Mouse (Mus musculus) hindbrain, postnatal 0 days (tissue): ENCODE measurements at regions not wholly inside any gene's neighbourhood (a gene's known extent, or its start where the extent isn't known, plus 50 kb on each side); places are given as distances from the start of the nearest gene placed in this dataset.

Source experiments
- ATAC-seq: fragments of 200-750 bp; cut with Nextera tagmentation; 2 replicates; pipeline ENCODE4 v1.8.0; 2017; ENCODE audit warnings: mild to moderate bottlenecking, moderate TSS enrichment, moderate library complexity
- DNase-seq: peaks from one replicate; pipeline ENCODE4 v3.0.0-alpha.2; 2015; ENCODE audit warnings: low spot score
- H3K27ac ChIP-seq: fragments of 300-500 bp; sonication (generic); 2 replicates; pipeline ENCODE4 v1.5.1; 2014; ENCODE audit warnings: mild to moderate bottlenecking
- H3K27me3 ChIP-seq: fragments of 300-500 bp; sonication (generic); 2 replicates; pipeline ENCODE4 v1.6.1; 2014; ENCODE audit warnings: low read length, mixed read lengths; ENCODE audit not compliant: insufficient read depth
- H3K36me3 ChIP-seq: fragments of 300-500 bp; sonication (generic); 2 replicates; pipeline ENCODE4 v1.6.1; 2014; ENCODE audit warnings: low read length, mixed read lengths; ENCODE audit not compliant: insufficient read depth
- H3K4me1 ChIP-seq: fragments of 300-500 bp; sonication (generic); 2 replicates; pipeline ENCODE4 v1.6.1; 2014; ENCODE audit warnings: antibody characterized with exemption, low read length, mixed read lengths; ENCODE audit not compliant: insufficient read depth
- H3K4me2 ChIP-seq: fragments of 300-500 bp; sonication (generic); 2 replicates; pipeline ENCODE4 v1.6.1; 2014; ENCODE audit warnings: low read depth, mild to moderate bottlenecking, low read length, moderate library complexity, mixed read lengths
- H3K4me3 ChIP-seq: fragments of 300-500 bp; sonication (generic); 2 replicates; pipeline ENCODE4 v1.5.1; 2014; ENCODE audit warnings: low read length
- H3K9ac ChIP-seq: fragments of 300-500 bp; sonication (generic); replicated peaks from 2 replicates; pipeline ENCODE4 v1.6.1; 2014; ENCODE audit warnings: mild to moderate bottlenecking, low read length, moderate library complexity, mixed read lengths
- H3K9me3 ChIP-seq: fragments of 300-500 bp; sonication (generic); 2 replicates; pipeline ENCODE4 v1.6.1; 2016; ENCODE audit warnings: low read length, mixed read lengths
- CTCF ChIP-seq: IDR thresholded peaks from 2 replicates; pipeline ENCODE4 v1.5.1; 2016; ENCODE audit warnings: antibody characterized with exemption, control low read depth, low read depth
- WGBS: fragments of 180-500 bp; shearing (Covaris S2); extraction: QIAGEN DNeasy Blood & Tissue Kit; methylation state at CpG from one replicate; pipeline ENCODE4 v1.1.7; 2014; 5-methylcytosine and 5-hydroxymethylcytosine counted together

GRCm38 (mm10) chr6:111954401-111954800 is 319.2 kb upstream of the Lmcd1 start:
- Histone ChIP-seq H3K4me2 (no peak overlapping the region), H3K9ac (no peak overlapping the region), H3K27me3 (no peaks in the 10 kb centered on the region), H3K4me1 (no peaks in the 10 kb centered on the region), H3K9me3 (no peaks in the 10 kb centered on the region), H3K27ac (no peak overlapping the region), H3K36me3 (no peaks in the 10 kb centered on the region), H3K4me3 (no peak overlapping the region)
- peak; percentile 13 for DNase-seq
- WGBS = 40% methylated on average over 1 of the region's 1 CpGs
- no peak for ATAC-seq
- no peak for TF ChIP-seq CTCF

GRCm38 (mm10) chr6:111965766-111966165 is 307.8 kb upstream of the Lmcd1 start:
- 39% methylated on average over 3 of the region's 3 CpGs for WGBS
- Histone ChIP-seq H3K4me1 (no peaks in the 10 kb centered on the region), H3K27ac (no peak overlapping the region), H3K27me3 (no peaks in the 10 kb centered on the region), H3K4me2 (no peak overlapping the region), H3K4me3 (no peak overlapping the region), H3K9me3 (no peaks in the 10 kb centered on the region), H3K36me3 (no peaks in the 10 kb centered on the region), H3K9ac (no peak overlapping the region)
- DNase-seq (no peak), ATAC-seq (0 out of 2 replicates have a peak, but pooled peaks have one; percentile 12)
- TF ChIP-seq CTCF = no peak

- Histone ChIP-seq H3K36me3 (no peaks in the 10 kb centered on the region), H3K4me1 (0 out of 2 replicates have a peak, but pooled peaks cover 3% of the 10 kb centered on the region), H3K4me3 (no peak overlapping the region), H3K27me3 (no peaks in the 10 kb centered on the region), H3K4me2 (no peak overlapping the region), H3K27ac (no peak overlapping the region), H3K9ac (no peak overlapping the region), H3K9me3 (no peaks in the 10 kb centered on the region)
- 18% methylated on average over 1 of the region's 1 CpGs for WGBS
- peak; percentile 49; the same call in 1 of the 2 replicates for ATAC-seq
- no peak for TF ChIP-seq CTCF
- peak; percentile 48 for DNase-seq
These were observed 288.1 kb upstream of the Lmcd1 start for GRCm38 (mm10) chr6:111985452-111985851.

GRCm38 (mm10) chr6:111995823-111996222 is 277.7 kb upstream of the Lmcd1 start:
- Histone ChIP-seq H3K27ac (no peak overlapping the region), H3K4me1 (no peaks in the 10 kb centered on the region), H3K4me3 (no peak overlapping the region), H3K27me3 (no peaks in the 10 kb centered on the region), H3K36me3 (no peaks in the 10 kb centered on the region), H3K4me2 (no peak overlapping the region), H3K9me3 (no peaks in the 10 kb centered on the region), H3K9ac (no peak overlapping the region)
- ATAC-seq (no peak), DNase-seq (no peak)
- TF ChIP-seq CTCF = no peak
- WGBS = 57% methylated on average over 3 of the region's 3 CpGs

- WGBS = 60% methylated on average over 3 of the region's 3 CpGs
- no peak overlapping the region for H3K4me3 ChIP-seq
- H3K9ac ChIP-seq = no peak overlapping the region
- no peak overlapping the region for H3K27ac ChIP-seq
- ATAC-seq (peak; percentile 62; the same call in 1 of the 2 replicates), DNase-seq (peak; percentile 30)
- H3K36me3 ChIP-seq = no peaks in the 10 kb centered on the region
- no peaks in the 10 kb centered on the region for H3K4me1 ChIP-seq
- H3K4me2 ChIP-seq = no peak overlapping the region
- no peaks in the 10 kb centered on the region for H3K27me3 ChIP-seq
- no peak for TF ChIP-seq CTCF
- H3K9me3 ChIP-seq = no peaks in the 10 kb centered on the region
These were observed 269.6 kb upstream of the Lmcd1 start for GRCm38 (mm10) chr6:112003784-112004471.

GRCm38 (mm10) chr6:112026261-112027205 is 247.0 kb upstream of the Lmcd1 start:
- no peak for ATAC-seq
- no peaks in the 10 kb centered on the region for H3K27me3 ChIP-seq
- no peak overlapping the region for H3K9ac ChIP-seq
- 40% methylated on average over 1 of the region's 1 CpGs for WGBS
- DNase-seq = peak; percentile 21
- H3K36me3 ChIP-seq = no peaks in the 10 kb centered on the region
- H3K9me3 ChIP-seq = no peaks in the 10 kb centered on the region
- no peaks in the 10 kb centered on the region for H3K4me1 ChIP-seq
- H3K27ac ChIP-seq = no peak overlapping the region
- peak; percentile 63 for TF ChIP-seq CTCF
- H3K4me2 ChIP-seq = no peak overlapping the region
- no peak overlapping the region for H3K4me3 ChIP-seq
